Mouse (Mus musculus) liver, embryonic 14.5 days (tissue): Measurements from ENCODE around the gene Unc13c.

Experiments
- CTCF ChIP-seq: IDR thresholded peaks from 2 replicates; pipeline ENCODE4 v1.5.1; 2016; ENCODE audit warnings: antibody characterized with exemption, low read depth, control low read depth
- EP300 ChIP-seq: IDR thresholded peaks from 2 replicates; pipeline ENCODE4 v1.6.1; 2016; ENCODE audit warnings: antibody characterized with exemption, low read depth

DNA sequence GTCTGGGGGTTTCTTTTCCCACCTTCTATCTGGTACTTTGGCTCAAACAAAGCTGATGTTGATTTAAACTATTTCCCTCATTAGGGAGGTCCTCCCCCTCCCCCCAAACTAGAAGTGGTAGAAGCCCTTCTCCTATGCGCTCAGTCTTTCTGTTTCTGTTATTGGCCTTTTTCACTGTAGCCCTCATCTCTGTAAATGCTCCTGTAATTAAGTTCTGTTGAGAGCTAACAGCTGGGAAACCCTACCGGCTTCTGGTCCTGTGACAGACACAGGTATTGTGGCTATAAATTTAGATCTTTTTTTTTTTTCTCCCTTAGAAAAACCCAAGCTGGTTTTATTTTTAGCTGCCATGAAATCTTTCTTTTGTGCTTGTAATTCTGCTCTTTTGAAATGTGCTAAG, 536.8 kb downstream of the Unc13c start:
- no peak for TF ChIP-seq CTCF
- TF ChIP-seq EP300, result no peak
